Mouse (Mus musculus) stomach, embryonic 14.5 days (tissue): ENCODE measurements around the gene Rrp7a. TPM values are rescaled to one million over a fixed set of nuclear protein-coding genes. Genes with fewer than 3 reads are reported as not detected.
A peak's percentile ranks its signal among the peaks of the same experiment; 100 is the strongest.

Experiments
- ATAC-seq: fragments of 200-750 bp; cut with Nextera tagmentation; 2 replicates; pipeline ENCODE4 v1.8.0; 2017; ENCODE audit warnings: low read depth, moderate TSS enrichment; ENCODE audit not compliant: insufficient number of reproducible peaks, insufficient read depth, low FRiP score
- H3K27ac ChIP-seq: fragments of 300-500 bp; sonication (generic); 2 replicates; pipeline ENCODE4 v1.5.1; 2014; ENCODE audit warnings: mild to moderate bottlenecking, low read length, moderate library complexity, mixed read lengths
- H3K27me3 ChIP-seq: fragments of 300-500 bp; sonication (generic); 2 replicates; pipeline ENCODE4 v1.6.1; 2014; ENCODE audit warnings: low read length, control low read depth, mixed read lengths; ENCODE audit not compliant: control insufficient read depth, insufficient read depth
- H3K36me3 ChIP-seq: fragments of 300-500 bp; sonication (generic); 2 replicates; pipeline ENCODE4 v1.6.1; 2014; ENCODE audit warnings: mild to moderate bottlenecking, control low read depth, low read length, moderate library complexity, mixed read lengths; ENCODE audit not compliant: control insufficient read depth, insufficient read depth
- H3K4me1 ChIP-seq: fragments of 300-500 bp; sonication (generic); 2 replicates; pipeline ENCODE4 v1.6.1; 2014; ENCODE audit warnings: low read length, control low read depth, mixed read lengths; ENCODE audit not compliant: control insufficient read depth, insufficient read depth
- H3K4me2 ChIP-seq: fragments of 300-500 bp; sonication (generic); replicated peaks from 2 replicates; pipeline ENCODE4 v1.6.1; 2014; ENCODE audit warnings: low read depth, low read length, control low read depth
- H3K4me3 ChIP-seq: fragments of 300-500 bp; sonication (generic); 2 replicates; pipeline ENCODE4 v1.5.1; 2014; ENCODE audit warnings: low read depth, low read length, control low read depth
- H3K9ac ChIP-seq: fragments of 300-500 bp; sonication (generic); replicated peaks from 2 replicates; pipeline ENCODE4 v1.6.1; 2014; ENCODE audit warnings: low read depth, mild to moderate bottlenecking, control low read depth, low read length, moderate library complexity, mixed read lengths
- H3K9me3 ChIP-seq: fragments of 300-500 bp; sonication (generic); 2 replicates; pipeline ENCODE4 v1.6.1; 2016; ENCODE audit warnings: low read depth, low read length, control low read depth; ENCODE audit not compliant: control insufficient read depth
- WGBS: fragments of 180-500 bp; shearing (Covaris S2); extraction: QIAGEN DNeasy Blood & Tissue Kit; methylation state at CpG from one replicate; pipeline ENCODE4 v1.1.7; 2014; 5-methylcytosine and 5-hydroxymethylcytosine counted together
- polyA plus RNA-seq: library from polyadenylated mRNA; unstranded; fragments of >200 nt; fragmentation: Nextera tagmentation; extraction: Ambion mirVana; gene quantifications from 2 replicates; pipeline ENCODE4 v1.2.1, GENCODE M21; 2014

Gene Rrp7a
- polyA plus RNA-seq, 1 experiment from 2014 or later: 45.9 TPM

DNA sequence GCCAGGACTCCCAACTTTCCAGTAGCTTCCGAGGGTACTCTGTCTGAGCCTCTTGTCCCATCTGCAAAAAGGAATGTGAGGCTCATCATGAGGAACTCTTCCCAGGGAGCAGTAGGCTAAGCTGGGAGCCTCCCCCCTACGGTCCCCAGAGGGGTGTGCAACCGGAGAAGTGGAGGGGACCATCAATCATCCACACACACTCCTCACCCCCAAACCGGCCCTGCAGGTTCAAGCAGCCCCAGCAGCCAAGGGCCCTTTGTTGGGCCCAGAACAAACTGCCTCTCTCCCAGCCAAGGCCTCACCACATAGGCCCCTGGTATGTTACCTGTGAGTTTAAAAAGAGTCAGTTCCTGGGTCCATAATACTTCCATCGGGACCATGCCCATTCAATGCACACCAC is 44.5 kb upstream of the Rrp7a start:
- ATAC-seq: peak; percentile 60; the same call in 1 of the 2 replicates
- 46% methylated on average over 5 of the region's 5 CpGs for WGBS
- peak overlapping the region; percentile 84 for H3K27ac ChIP-seq
- peaks cover 29% of the 10 kb centered on the region for H3K4me1 ChIP-seq
- no peaks in the 10 kb centered on the region for H3K9me3 ChIP-seq
- H3K27me3 ChIP-seq: no peaks in the 10 kb centered on the region
- H3K4me2 ChIP-seq: no peak overlapping the region
- no peak overlapping the region for H3K4me3 ChIP-seq
- peaks cover under 1% of the 10 kb centered on the region; the same call in 1 of the 2 replicates for H3K36me3 ChIP-seq
- H3K9ac ChIP-seq: no peak overlapping the region

DNA sequence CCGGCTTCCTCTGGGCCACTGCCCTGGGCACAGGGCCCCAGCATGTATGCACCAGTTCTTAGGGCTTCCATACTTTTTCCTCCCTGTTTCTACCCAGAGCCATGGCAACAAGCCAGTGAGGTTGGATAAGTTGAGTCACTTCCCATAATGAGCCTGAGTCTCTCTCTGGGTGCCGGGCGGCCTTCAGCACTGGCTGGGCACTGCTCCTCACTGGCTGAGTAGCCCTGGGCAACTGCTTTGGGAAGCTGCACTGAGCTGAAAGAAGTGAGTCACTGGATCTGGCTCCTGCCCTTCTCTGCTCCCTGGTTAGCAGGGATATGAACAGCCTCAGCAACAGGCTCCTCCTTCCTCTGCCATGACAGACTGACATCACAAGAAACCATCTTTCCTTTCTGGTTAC is 44.0 kb upstream of the Rrp7a start:
- peak overlapping the region; percentile 84 for H3K27ac ChIP-seq
- H3K9ac ChIP-seq: no peak overlapping the region
- H3K4me3 ChIP-seq: no peak overlapping the region
- no peak overlapping the region for H3K4me2 ChIP-seq
- H3K27me3 ChIP-seq: no peaks in the 10 kb centered on the region
- ATAC-seq: 0 out of 2 replicates have a peak, but pooled peaks have one; percentile 6
- H3K4me1 ChIP-seq: peaks cover 29% of the 10 kb centered on the region
- 74% methylated on average over 3 of the region's 3 CpGs for WGBS
- H3K36me3 ChIP-seq: peaks cover 6% of the 10 kb centered on the region; the same call in 1 of the 2 replicates
- no peaks in the 10 kb centered on the region for H3K9me3 ChIP-seq

DNA sequence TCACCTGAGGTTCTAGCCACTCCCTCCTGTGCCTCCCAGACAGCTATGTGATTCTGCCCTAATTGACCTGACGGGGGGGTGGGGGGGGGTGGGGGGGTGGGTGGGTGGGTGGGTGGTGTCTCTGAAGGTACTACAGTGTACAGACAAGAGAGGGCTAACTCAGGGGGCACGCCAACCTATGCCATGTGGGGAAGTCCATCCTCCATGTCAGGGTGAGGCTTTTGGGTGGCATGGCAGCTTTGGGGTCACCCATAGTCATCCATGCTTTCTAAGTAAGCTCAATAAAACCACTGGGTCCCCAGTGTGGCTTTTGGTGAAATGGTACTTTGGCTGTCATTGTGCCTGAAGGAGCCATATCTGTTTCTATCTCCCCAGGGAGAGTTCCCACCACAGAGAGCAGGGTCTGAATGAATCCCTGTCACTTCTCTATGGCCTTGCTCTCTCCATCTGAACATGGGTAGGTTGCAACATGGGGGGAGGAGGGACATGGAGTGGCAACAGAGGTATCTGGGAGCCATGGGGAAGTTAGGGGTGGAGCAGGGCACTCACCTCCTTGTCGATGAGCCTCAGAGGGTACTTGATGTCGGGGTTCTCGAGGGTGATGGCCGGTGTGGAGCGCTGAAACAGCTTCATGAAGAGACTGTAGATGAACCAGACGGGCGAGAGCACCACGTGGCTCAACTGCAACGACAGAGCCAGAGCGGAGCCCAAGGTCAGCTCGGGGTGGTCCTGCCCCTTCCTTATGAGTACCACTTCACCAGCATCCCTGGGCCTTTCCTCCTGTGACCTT is 43.1 kb upstream of the Rrp7a start:
- Histone ChIP-seq H3K27ac (no peak overlapping the region; the same call in 1 of the 2 replicates), H3K4me3 (no peak overlapping the region)
- 80% methylated on average over 13 of the region's 13 CpGs for WGBS

DNA sequence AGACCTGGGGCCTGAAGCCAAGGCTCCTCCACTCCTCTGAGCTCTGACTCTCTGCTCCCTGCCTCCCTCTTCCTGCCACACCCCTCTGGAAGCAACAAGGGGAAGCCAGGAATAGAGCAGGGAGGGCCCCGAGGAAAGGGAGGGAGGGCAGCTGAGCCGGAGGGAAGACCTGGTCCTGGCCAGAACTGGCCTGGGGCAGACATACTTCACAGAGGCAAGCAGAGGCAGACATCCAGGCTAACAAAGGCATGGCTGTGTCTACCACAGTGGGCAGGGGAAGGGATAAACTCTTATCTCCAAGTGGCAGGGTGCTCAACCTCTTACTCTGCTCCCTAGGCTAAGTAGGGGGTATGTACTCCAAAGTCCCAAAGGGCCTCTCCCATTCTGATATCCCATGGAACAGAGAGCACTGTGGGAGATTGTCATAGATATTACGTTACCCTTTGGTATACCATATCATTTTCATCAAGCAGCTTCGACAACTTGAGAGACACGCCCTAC is 42.4 kb upstream of the Rrp7a start:
- no peak overlapping the region for H3K4me3 ChIP-seq
- H3K27ac ChIP-seq: peak overlapping the region; percentile 52; the same call in 1 of the 2 replicates
- H3K27me3 ChIP-seq: no peaks in the 10 kb centered on the region
- peak; percentile 28; the same call in 1 of the 2 replicates for ATAC-seq
- no peak overlapping the region for H3K4me2 ChIP-seq
- H3K9me3 ChIP-seq: no peaks in the 10 kb centered on the region
- 57% methylated on average over 4 of the region's 5 CpGs for WGBS
- H3K4me1 ChIP-seq: peaks cover 13% of the 10 kb centered on the region
- H3K9ac ChIP-seq: no peak overlapping the region
- peaks cover 15% of the 10 kb centered on the region; the same call in 1 of the 2 replicates for H3K36me3 ChIP-seq

More for the DNA sequence above, 43.1 kb upstream of the Rrp7a start:
- H3K36me3 ChIP-seq: peaks cover 9% of the 10 kb centered on the region; the same call in 1 of the 2 replicates
- H3K9me3 ChIP-seq: no peaks in the 10 kb centered on the region
- H3K27me3 ChIP-seq: no peaks in the 10 kb centered on the region
- H3K9ac ChIP-seq: no peak overlapping the region
- H3K4me2 ChIP-seq: no peak overlapping the region
- no peak for ATAC-seq
- peaks cover 20% of the 10 kb centered on the region for H3K4me1 ChIP-seq

DNA sequence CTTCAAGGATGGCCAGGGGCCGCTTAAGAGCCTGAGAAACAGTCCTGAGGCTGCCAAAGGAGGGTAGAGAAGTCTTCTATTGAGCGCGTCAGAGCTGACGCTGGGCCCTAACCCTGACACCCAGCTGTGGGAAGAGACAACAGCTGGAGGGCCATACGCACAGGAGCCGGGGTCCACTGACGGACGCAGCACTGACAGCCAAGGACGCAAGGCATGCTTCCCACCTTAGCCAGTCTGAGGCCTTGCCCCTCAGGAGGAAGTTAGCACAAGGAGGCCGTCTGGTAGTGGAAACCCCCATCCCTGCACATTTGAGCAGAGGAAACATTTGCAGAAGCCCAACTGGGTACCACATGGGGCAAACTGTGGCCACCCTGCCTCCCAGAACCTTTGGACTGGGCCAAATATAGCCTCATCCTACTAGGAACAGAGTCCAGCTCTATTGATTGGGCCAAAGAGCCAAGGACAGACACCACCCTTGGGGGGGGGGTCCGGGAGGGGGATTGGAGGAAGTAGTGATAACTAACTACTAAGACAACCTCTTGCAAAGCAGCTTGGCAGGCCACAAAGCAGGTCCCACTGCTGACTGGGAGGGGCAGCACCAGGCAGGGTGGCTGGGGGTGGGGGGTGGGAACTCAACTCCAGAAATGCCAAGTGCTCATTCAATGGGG is 40.4 kb upstream of the Rrp7a start:
- H3K27me3 ChIP-seq: no peaks in the 10 kb centered on the region
- WGBS: 89% methylated on average over 11 of the region's 11 CpGs
- H3K4me2 ChIP-seq: no peak overlapping the region
- H3K4me3 ChIP-seq: no peak overlapping the region
- no peaks in the 10 kb centered on the region for H3K9me3 ChIP-seq
- ATAC-seq: no peak
- H3K9ac ChIP-seq: no peak overlapping the region
- H3K4me1 ChIP-seq: 0 out of 2 replicates have a peak, but pooled peaks cover 6% of the 10 kb centered on the region
- H3K27ac ChIP-seq: no peak overlapping the region
- H3K36me3 ChIP-seq: peaks cover 27% of the 10 kb centered on the region

DNA sequence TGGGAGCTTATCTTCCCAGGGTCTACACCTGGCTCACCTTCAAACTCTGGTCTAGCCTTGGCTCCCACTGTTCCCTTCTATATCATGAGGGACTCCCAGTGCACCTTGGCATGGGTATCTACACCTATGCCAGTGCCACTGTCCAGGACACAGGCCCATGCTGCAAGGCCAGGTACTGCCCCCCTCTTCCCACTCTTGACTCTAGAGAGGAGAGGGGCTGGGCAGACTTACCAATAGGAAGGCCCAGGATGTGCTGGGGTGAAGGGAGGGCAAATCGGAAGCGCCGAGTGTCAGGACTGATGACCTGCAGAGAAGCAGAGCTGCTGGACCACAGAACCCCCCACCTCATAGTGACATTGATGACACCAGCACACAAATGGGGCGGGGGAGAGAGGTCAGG is 39.4 kb upstream of the Rrp7a start:
- H3K9me3 ChIP-seq: no peaks in the 10 kb centered on the region
- WGBS: 93% methylated on average over 4 of the region's 4 CpGs
- H3K36me3 ChIP-seq: peaks cover 31% of the 10 kb centered on the region
- no peak overlapping the region for H3K4me3 ChIP-seq
- H3K4me1 ChIP-seq: 0 out of 2 replicates have a peak, but pooled peaks cover 5% of the 10 kb centered on the region
- H3K27me3 ChIP-seq: no peaks in the 10 kb centered on the region
- H3K4me2 ChIP-seq: no peak overlapping the region
- ATAC-seq: no peak
- no peak overlapping the region for H3K27ac ChIP-seq
- H3K9ac ChIP-seq: no peak overlapping the region

DNA sequence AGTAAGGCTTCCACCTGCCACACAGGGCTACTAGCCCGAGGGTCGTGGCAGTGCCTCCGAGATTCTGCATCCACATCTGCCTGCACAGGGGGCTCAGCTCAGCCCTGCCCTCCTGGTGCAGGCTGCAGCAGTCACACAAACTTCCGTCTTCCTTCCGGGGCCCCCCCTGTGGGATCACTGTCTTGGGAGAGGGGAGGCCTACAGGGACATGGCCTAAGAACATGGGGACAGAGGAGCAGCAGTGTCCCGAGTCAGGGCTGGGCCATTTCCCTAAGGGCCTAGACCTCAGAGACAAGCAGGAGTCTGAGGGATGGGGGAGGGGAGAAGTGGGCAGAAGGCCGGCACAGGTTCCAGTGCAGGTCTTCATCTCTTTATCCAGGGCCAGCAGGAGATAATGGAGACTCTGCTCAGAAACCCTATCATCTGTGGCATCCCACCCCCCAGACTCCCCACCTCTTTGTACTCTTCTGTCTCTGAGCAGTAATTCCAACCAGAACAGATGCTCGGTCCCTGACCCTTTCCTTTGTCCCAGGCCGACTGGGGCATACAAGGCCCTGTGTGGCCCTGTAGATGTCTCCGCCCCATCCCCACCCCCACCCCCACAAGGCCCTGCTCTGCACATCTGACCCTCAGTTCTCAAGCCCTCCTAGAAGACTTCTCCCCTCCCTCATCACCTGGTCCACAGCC is 38.6 kb upstream of the Rrp7a start:
- Histone ChIP-seq H3K27ac (no peak overlapping the region), H3K36me3 (peaks cover 31% of the 10 kb centered on the region)
- WGBS: 70% methylated on average over 10 of the region's 10 CpGs

DNA sequence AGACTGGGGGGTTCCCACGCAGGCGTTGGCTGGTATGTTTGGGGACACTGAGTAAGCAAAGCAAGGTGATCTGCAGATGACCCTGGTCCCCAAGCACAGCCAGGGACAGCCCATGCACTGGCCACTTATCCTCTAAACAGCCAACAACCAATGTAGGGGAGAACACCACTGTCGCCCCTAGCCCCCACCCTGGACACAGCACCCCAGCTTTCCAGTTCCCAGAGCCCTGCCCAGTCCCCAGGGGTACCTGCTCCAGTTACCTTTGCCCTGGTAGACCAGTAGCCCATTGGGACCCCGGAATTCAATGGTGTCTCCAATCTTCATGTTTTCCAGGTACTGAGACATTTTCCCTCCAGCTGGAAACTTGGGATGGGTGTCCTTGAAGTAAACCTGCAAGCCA is 38.0 kb upstream of the Rrp7a start:
- Histone ChIP-seq H3K27me3 (no peaks in the 10 kb centered on the region), H3K9ac (no peak overlapping the region), H3K36me3 (peaks cover 31% of the 10 kb centered on the region), H3K4me1 (no peaks in the 10 kb centered on the region), H3K4me3 (no peak overlapping the region), H3K4me2 (no peak overlapping the region), H3K27ac (no peak overlapping the region), H3K9me3 (no peaks in the 10 kb centered on the region)
- WGBS: 91% methylated on average over 4 of the region's 4 CpGs
- no peak for ATAC-seq

More for the DNA sequence above, 38.6 kb upstream of the Rrp7a start:
- no peak overlapping the region for H3K4me3 ChIP-seq
- no peak overlapping the region for H3K9ac ChIP-seq
- no peaks in the 10 kb centered on the region for H3K4me1 ChIP-seq
- no peaks in the 10 kb centered on the region for H3K9me3 ChIP-seq
- ATAC-seq: no peak
- H3K4me2 ChIP-seq: no peak overlapping the region
- no peaks in the 10 kb centered on the region for H3K27me3 ChIP-seq
